Mouse (Mus musculus) bone marrow macrophage, adult 2 months (primary cell): ENCODE measurements around the gene Mroh2a.

Source experiments
- CTCF ChIP-seq: IDR thresholded peaks from 2 replicates; pipeline ENCODE4 v1.5.1; 2012; ENCODE audit warnings: low read depth, mild to moderate bottlenecking, low read length, moderate library complexity
- POLR2A ChIP-seq: IDR thresholded peaks from 2 replicates; pipeline ENCODE4 v1.6.1; 2012; ENCODE audit warnings: mild to moderate bottlenecking, low read depth, low read length, borderline replicate concordance

DNA sequence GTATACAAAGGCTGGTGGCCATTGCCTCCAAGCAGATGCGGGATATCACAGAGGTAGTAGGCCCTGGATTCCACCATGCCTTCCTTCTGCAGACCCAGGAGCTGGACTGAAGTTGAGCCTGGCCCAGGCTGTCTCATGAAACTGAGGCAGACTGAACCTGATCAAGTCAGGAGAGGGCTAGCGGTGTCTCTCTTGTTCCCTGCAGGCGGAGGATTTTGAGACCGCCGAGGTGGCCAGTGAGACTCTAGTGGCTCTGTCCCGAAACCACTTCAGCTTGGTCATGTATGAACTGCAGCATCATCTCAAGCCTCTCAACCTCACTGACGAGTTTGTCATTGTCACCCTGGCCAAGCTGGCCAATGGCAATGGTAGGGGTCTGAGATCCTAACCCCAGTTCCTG is 3.6 kb downstream of the Mroh2a start:
- TF ChIP-seq POLR2A (no peak), CTCF (no peak)
